Comparison of ENCODE assay signal across 30 mouse cellular contexts in the genomic region with DNA sequence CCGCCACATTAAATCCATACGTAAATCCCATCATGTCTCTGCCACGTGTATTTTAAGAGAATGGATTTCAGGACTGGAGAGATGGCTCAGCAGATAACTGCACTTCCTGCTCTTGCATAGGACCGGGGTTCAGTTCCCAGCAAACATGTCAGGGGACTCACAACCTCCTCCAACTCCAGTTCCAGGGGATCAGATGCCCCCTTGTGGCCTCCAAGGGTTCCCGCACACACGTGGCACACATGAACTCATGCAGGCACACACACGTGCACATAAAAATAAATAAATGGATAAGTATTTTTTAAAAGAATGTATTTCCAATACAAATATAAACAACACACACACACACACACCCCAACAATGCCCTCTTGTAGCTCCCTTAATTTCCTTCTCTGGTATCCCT. TPM values are rescaled to one million over a fixed set of nuclear protein-coding genes. Genes with fewer than 3 reads are reported as not detected.
DNase-seq lines count a peak whose midpoint lies in the region; TF ChIP-seq lines count a peak whose summit lies in the region.
"Had no signal": no experiment of that assay in that cellular context is flagged by ENCODE, and none has a peak within 500 bp of the region (broad histone marks: within the 10 kb centered on the region; RNA-seq: fewer than 3 reads in every experiment).

No protein-coding gene starts in this region.

- TF ChIP-seq CTCF in heart, adult 2 months (IDR thresholded peaks at IDR 0.05), result peak; percentile 35
- peak; percentile 19 for TF ChIP-seq CTCF in left cerebral cortex, adult 2 months (IDR thresholded peaks at IDR 0.05)
- peak; percentile 67 for TF ChIP-seq CTCF in E14TG2a.4 (conservative IDR thresholded peaks at IDR 0.05; ENCODE audit: low read length)
- peak; percentile 31 to 47 (median 42) for TF ChIP-seq CTCF in MEL (IDR thresholded peaks at IDR 0.05 in 2 of 3, conservative IDR thresholded peaks at IDR 0.05 in 1 of 3; ENCODE audit: control insufficient read depth in 1 of 3, insufficient read depth in 1 of 3, low read depth in 2 of 3, low read length in 3 of 3, poor library complexity in 1 of 3, severe bottlenecking in 1 of 3)

- TF ChIP-seq RAD21 in MEL (IDR thresholded peaks at IDR 0.05; ENCODE audit: low read depth, low read length), result no peak

- intact Hi-C loops in heart, adult 2 months (cut with DNase I), result no loop called here
- intact Hi-C loops in left cerebral cortex, adult 2 months (cut with DNase I), result no loop called here

- peaks cover 9% of the 10 kb centered on the region for H3K4me1 ChIP-seq in heart, adult 2 months (ENCODE audit: control insufficient read depth, insufficient read depth, low read length)
- peaks cover 56% of the 10 kb centered on the region for H3K4me1 ChIP-seq in E14TG2a.4 (replicated peaks; ENCODE audit: low read depth, low read length)
- no peaks in the 10 kb centered on the region for H3K4me1 ChIP-seq in MEL (ENCODE audit: control insufficient read depth in 1 of 2, insufficient read depth in 2 of 2, low read length in 2 of 2)
- H3K4me1 ChIP-seq: midbrain, embryonic 13.5 days; neural tube, embryonic 15.5 days had no signal

- H3K36me3 ChIP-seq in heart, adult 2 months (ENCODE audit: control insufficient read depth, insufficient read depth, low read length), result peaks cover 12% of the 10 kb centered on the region
- peaks cover 55% of the 10 kb centered on the region for H3K36me3 ChIP-seq in E14TG2a.4 (ENCODE audit: insufficient read depth, low read length)
- no peaks in the 10 kb centered on the region; a peak in 1 of 4 replicates for H3K36me3 ChIP-seq in MEL (ENCODE audit: control insufficient read depth in 1 of 2, insufficient read depth in 2 of 2, low read length in 2 of 2)
- H3K36me3 ChIP-seq: midbrain, embryonic 13.5 days had no signal

- TF ChIP-seq POLR2A in heart, adult 2 months (IDR thresholded peaks at IDR 0.05; ENCODE audit: insufficient read depth, low read depth, low read length), result no peak
- no peak for TF ChIP-seq POLR2A in MEL (IDR thresholded peaks at IDR 0.05; ENCODE audit: control insufficient read depth in 1 of 2, insufficient read depth in 1 of 2, low read depth in 1 of 2, low read length in 2 of 2, poor library complexity in 1 of 2)

- H3K9me3 ChIP-seq in E14TG2a.4 (ENCODE audit: low read length), result no peaks in the 10 kb centered on the region
- H3K9me3 ChIP-seq in MEL (replicated peaks; ENCODE audit: insufficient read depth, low read length), result no peaks in the 10 kb centered on the region
- H3K9me3 ChIP-seq: embryonic facial prominence, embryonic 10.5 days; heart, embryonic 15.5 days; midbrain, embryonic 13.5 days; neural tube, embryonic 15.5 days had no signal

- H3K4me3 ChIP-seq in heart, adult 2 months, result no peak overlapping the region
- H3K4me3 ChIP-seq in left cerebral cortex, adult 2 months, result no peak overlapping the region
- H3K4me3 ChIP-seq in E14TG2a.4 (replicated peaks; ENCODE audit: low read length) (no peak overlapping the region), MEL (ENCODE audit: control insufficient read depth in 1 of 2, insufficient read depth in 1 of 2, low read depth in 2 of 2, low read length in 2 of 2) (no peak overlapping the region)
- H3K4me3 ChIP-seq: embryonic facial prominence, embryonic 10.5 days; heart, embryonic 15.5 days; midbrain, embryonic 13.5 days; neural tube, embryonic 15.5 days had no signal

- H3K9ac ChIP-seq in heart, adult 2 months (ENCODE audit: low read depth, low read length), result no peak overlapping the region
- no peak overlapping the region for H3K9ac ChIP-seq in MEL (ENCODE audit: control insufficient read depth, low read depth, low read length, poor library complexity, severe bottlenecking)
- H3K9ac ChIP-seq: heart, embryonic 15.5 days; midbrain, embryonic 13.5 days; neural tube, embryonic 15.5 days had no signal

- DNase-seq in heart, adult 2 months, result no peak
- DNase-seq in heart, adult 18-20 months, result no peak
- DNase-seq in left cerebral cortex, adult 2 months (ENCODE audit: extremely low spot score in 1 of 2, low spot score in 2 of 2), result no peak
- no peak for DNase-seq in left cerebral cortex, adult 18-20 months (ENCODE audit: low spot score in 2 of 2)
- DNase-seq in MEL (ENCODE audit: low read depth, low spot score), result no peak
- DNase-seq in ovary, adult 18-20 months (ENCODE audit: low spot score), result no peak
- DNase-seq: adrenal gland, postnatal 14 days; gastrocnemius, postnatal 10 days; heart, postnatal 4 days; kidney, adult 18-20 months; lung, adult 18-20 months; right cerebral cortex, postnatal 25 days had no signal

- TF ChIP-seq EP300 in heart, adult 2 months (IDR thresholded peaks at IDR 0.05; ENCODE audit: insufficient read depth, low read depth, low read length), result no peak
- no peak for TF ChIP-seq EP300 in MEL (IDR thresholded peaks at IDR 0.05; ENCODE audit: low read depth in 1 of 2, low read length in 2 of 2)

- H3K27ac ChIP-seq in heart, adult 2 months, result no peak overlapping the region
- no peak overlapping the region for H3K27ac ChIP-seq in left cerebral cortex, adult 2 months
- no peak overlapping the region for H3K27ac ChIP-seq in MEL (ENCODE audit: control insufficient read depth, low read depth, low read length)
- H3K27ac ChIP-seq: heart, embryonic 15.5 days; midbrain, embryonic 13.5 days; neural tube, embryonic 15.5 days had no signal

- no peaks in the 10 kb centered on the region; the same call in 1 of the 2 replicates for H3K79me2 ChIP-seq in heart, adult 2 months (replicated peaks; ENCODE audit: control insufficient read depth, insufficient read depth, low read length)
- no peaks in the 10 kb centered on the region for H3K79me2 ChIP-seq in MEL (ENCODE audit: control insufficient read depth, insufficient read depth, low read length, poor library complexity)

- WGBS in heart, adult 2 months, result 84% methylated on average over 7 of the region's 7 CpGs

- H3K27me3 ChIP-seq in heart, adult 2 months (ENCODE audit: control insufficient read depth, insufficient read depth, low read length), result no peaks in the 10 kb centered on the region
- H3K27me3 ChIP-seq in E14TG2a.4 (ENCODE audit: insufficient read depth, low read length) (no peaks in the 10 kb centered on the region), MEL (ENCODE audit: control insufficient read depth in 1 of 2, insufficient read depth in 2 of 2, low read length in 2 of 2) (no peaks in the 10 kb centered on the region)
- H3K27me3 ChIP-seq: heart, embryonic 15.5 days; midbrain, embryonic 13.5 days; neural tube, embryonic 15.5 days; Patski had no signal

TF ChIP-seq in MEL, 35 proteins besides CTCF, POLR2A, EP300 and RAD21 (continues in another document):
- TF ChIP-seq TAL1 (IDR thresholded peaks at IDR 0.05; ENCODE audit: low read length) (no peak), E2F4 (IDR thresholded peaks at IDR 0.05; ENCODE audit: borderline replicate concordance, low read depth, low read length) (no peak), MYC (IDR thresholded peaks at IDR 0.05; ENCODE audit: low read depth, low read length) (no peak), KAT2A (conservative IDR thresholded peaks at IDR 0.05; ENCODE audit: low read depth, low read length) (no peak), HCFC1 (IDR thresholded peaks at IDR 0.05; ENCODE audit: low read depth, low read length) (no peak), ZKSCAN1 (IDR thresholded peaks at IDR 0.05; ENCODE audit: low read depth, low read length) (no peak), NRF1 (IDR thresholded peaks at IDR 0.05; ENCODE audit: insufficient read depth, low read depth, low read length, poor library complexity, severe bottlenecking) (no peak), MAZ (IDR thresholded peaks at IDR 0.05; ENCODE audit: low read depth, low read length) (no peak), MEF2A (IDR thresholded peaks at IDR 0.05; ENCODE audit: extremely low read depth, insufficient replicate concordance, low read depth, low read length, poor library complexity, severe bottlenecking) (no peak), ETS1 (IDR thresholded peaks at IDR 0.05; ENCODE audit: low read depth, low read length) (no peak), SIN3A (IDR thresholded peaks at IDR 0.05; ENCODE audit: low read length) (no peak), JUND (IDR thresholded peaks at IDR 0.05; ENCODE audit: low read depth, low read length) (no peak), POLR2AphosphoS5 (IDR thresholded peaks at IDR 0.05; ENCODE audit: borderline replicate concordance, low read depth, low read length) (no peak), MYB (IDR thresholded peaks at IDR 0.05; ENCODE audit: low read depth, low read length) (no peak)

RNA-seq across cellular contexts. Expression of a gene that starts 7.1 kb away (rescaled TPM):
- not detected for total RNA-seq in heart, adult 2 months (2021)
- polyA plus RNA-seq in heart, adult 2 months (2012; rRNA removed), result not detected in 2 replicates
- not detected for total RNA-seq in heart, adult 18-20 months (2021)
- not detected for total RNA-seq in left cerebral cortex, adult 2 months (2021)
- total RNA-seq in left cerebral cortex, adult 18-20 months (2021), result not detected
- total RNA-seq in MEL (2012; rRNA removed), result not detected in 2 replicates
- not detected for polyA plus RNA-seq in MEL (2012; ENCODE audit: insufficient read depth in 1 of 2, insufficient read length in 2 of 2, low read depth in 1 of 2, low replicate concordance in 2 of 2, missing spikeins in 1 of 2)
- total RNA-seq: adrenal gland, postnatal 14 days; common myeloid progenitor, adult 5-6 weeks; gastrocnemius, postnatal 10 days; heart, adult 8-10 months; heart, postnatal 4 days; layer of hippocampus, postnatal 25 days; left cerebral cortex, postnatal 25 days; megakaryocyte progenitor cell, adult 5-6 weeks had no signal
- polyA plus RNA-seq: brain, embryonic 14.5 days; C2C12; embryonic facial prominence, embryonic 10.5 days; forebrain, embryonic 11.5 days; frontal cortex, adult 2 months; heart, embryonic 15.5 days; hindbrain, embryonic 16.5 days; large intestine, adult 2 months; limb, embryonic 14.5 days; midbrain, embryonic 13.5 days; neural tube, embryonic 15.5 days; Patski had no signal

RNA-seq across cellular contexts. Expression of a gene that starts 9.9 kb away (rescaled TPM):
- 100 to 1,000 TPM; 103 to 131 TPM for total RNA-seq in heart, adult 2 months (2021)
- polyA plus RNA-seq in heart, adult 2 months (2012; rRNA removed), result 97.7 and 101 TPM in 2 replicates
- 100 to 1,000 TPM; 107 to 117 TPM for total RNA-seq in heart, adult 18-20 months (2021)
- 100 to 1,000 TPM; 206 to 220 TPM for total RNA-seq in left cerebral cortex, adult 2 months (2021)
- total RNA-seq in left cerebral cortex, adult 18-20 months (2021), result 100 to 1,000 TPM; 195 to 205 TPM
- total RNA-seq in MEL (2012; rRNA removed), result 18.4 and 18.7 TPM in 2 replicates
- polyA plus RNA-seq in MEL (2012; ENCODE audit: insufficient read depth in 1 of 2, insufficient read length in 2 of 2, low read depth in 1 of 2, low replicate concordance in 2 of 2, missing spikeins in 1 of 2), result 10 to 100 TPM; 29.8 to 35.5 TPM

RNA-seq across cellular contexts. Expression of a gene that starts 10.1 kb away (rescaled TPM):
- total RNA-seq in heart, adult 2 months (2021), result 1 to 10 TPM; 2.1 to 3.2 TPM
- polyA plus RNA-seq in heart, adult 2 months (2012; rRNA removed), result 5.8 and 7.0 TPM in 2 replicates
- total RNA-seq in heart, adult 18-20 months (2021), result 1 to 10 TPM; 1.9 to 2.0 TPM
- total RNA-seq in left cerebral cortex, adult 2 months (2021), result not detected
- total RNA-seq in left cerebral cortex, adult 18-20 months (2021), result not detected
- not detected in 2 replicates for total RNA-seq in MEL (2012; rRNA removed)
- not detected for polyA plus RNA-seq in MEL (2012; ENCODE audit: insufficient read depth in 1 of 2, insufficient read length in 2 of 2, low read depth in 1 of 2, low replicate concordance in 2 of 2, missing spikeins in 1 of 2)
- total RNA-seq: adrenal gland, postnatal 14 days; common myeloid progenitor, adult 5-6 weeks; layer of hippocampus, postnatal 25 days; left cerebral cortex, postnatal 25 days; megakaryocyte progenitor cell, adult 5-6 weeks had no signal
- polyA plus RNA-seq: forebrain, embryonic 11.5 days; large intestine, adult 2 months; Patski had no signal

RNA-seq across cellular contexts. Expression of a gene that starts 51.3 kb away (rescaled TPM):
- 1 to 10 TPM; 1.4 to 1.5 TPM for total RNA-seq in heart, adult 2 months (2021)
- 4.5 and 5.3 TPM in 2 replicates for polyA plus RNA-seq in heart, adult 2 months (2012; rRNA removed)
- total RNA-seq in heart, adult 18-20 months (2021), result 1 to 10 TPM; 1.4 to 1.5 TPM
- 10 to 100 TPM; 94.6 to 98.8 TPM for total RNA-seq in left cerebral cortex, adult 2 months (2021)
- total RNA-seq in left cerebral cortex, adult 18-20 months (2021), result 10 to 100 TPM; 77.6 to 89.6 TPM
- total RNA-seq in MEL (2012; rRNA removed), result 4.6 and 5.5 TPM in 2 replicates
- polyA plus RNA-seq in MEL (2012; ENCODE audit: insufficient read depth in 1 of 2, insufficient read length in 2 of 2, low read depth in 1 of 2, low replicate concordance in 2 of 2, missing spikeins in 1 of 2), result 1 to 10 TPM in 1 of 2 experiments, not detected in 1; 7.1 TPM
- total RNA-seq: common myeloid progenitor, adult 5-6 weeks; megakaryocyte progenitor cell, adult 5-6 weeks had no signal
